6 mouse cellular contexts compared by ENCODE assay signal in genomic region chr6:102573001-102573400, GRCm38 (mm10). TPM values are rescaled to one million over a fixed set of nuclear protein-coding genes. Genes with fewer than 3 reads are reported as not detected.
"Had no signal": no experiment of that assay in that cellular context is flagged by ENCODE, and none has a peak within 500 bp of the region (broad histone marks: within the 10 kb centered on the region; RNA-seq: fewer than 3 reads in every experiment).

Gene Cntn3, minus strand, starts transcription at chr6:102573101.

RNA-seq across cellular contexts. Expression of gene Cntn3, which starts in this region (rescaled TPM):
- total RNA-seq: gastrocnemius, adult 18-20 months; gastrocnemius, adult 8-10 months; gastrocnemius, postnatal 36 days; heart, adult 2 months; hematopoietic stem cell, adult 5-6 weeks; liver, adult 2 months had no signal
